Mouse (Mus musculus): ENCODE measurements at regions not wholly inside any gene's neighbourhood (a gene's known extent, or its start where the extent isn't known, plus 50 kb on each side); places are given as distances from the start of the nearest gene placed in this dataset.

DNA sequence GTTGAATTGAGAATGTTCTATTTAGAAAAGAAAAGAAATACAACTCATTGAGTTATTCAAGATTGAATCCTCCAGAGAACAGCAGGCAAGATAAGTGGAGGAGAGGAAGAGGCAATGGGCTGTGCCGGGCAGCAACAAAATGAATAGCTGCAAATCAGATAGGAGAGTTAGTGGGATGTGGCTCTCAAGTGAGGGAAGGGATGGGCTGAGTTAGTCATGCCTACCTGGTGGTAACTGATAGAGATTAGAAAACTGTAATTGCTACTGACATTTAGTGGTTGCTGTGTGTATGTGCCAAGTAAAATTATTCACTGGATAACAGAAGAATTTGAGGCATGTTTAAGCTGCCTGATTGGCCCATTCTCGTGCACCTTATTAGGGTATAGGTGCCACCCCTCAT is 179.3 kb downstream of the Calcrl start:
- no peak for ATAC-seq (replicated peaks; ENCODE audit: insufficient number of reproducible peaks, low FRiP score, low TSS enrichment)
- Histone ChIP-seq H3K9me3 (replicated peaks; ENCODE audit: control insufficient read depth, low read length) (no peaks in the 10 kb centered on the region), H3K27me3 (ENCODE audit: control insufficient read depth, insufficient read depth, low read length) (no peaks in the 10 kb centered on the region), H3K4me1 (ENCODE audit: control insufficient read depth, insufficient read depth, low read length) (0 out of 2 replicates have a peak, but pooled peaks cover 2% of the 10 kb centered on the region), H3K9ac (ENCODE audit: low read depth, low read length) (no peak overlapping the region), H3K4me2 (no peak overlapping the region), H3K4me3 (ENCODE audit: low read depth, low read length) (no peak overlapping the region), H3K36me3 (ENCODE audit: control insufficient read depth, insufficient read depth, low read length) (no peaks in the 10 kb centered on the region), H3K27ac (ENCODE audit: low read depth, low read length) (no peak overlapping the region)
- 52% methylated on average over 2 of the region's 2 CpGs for WGBS (ENCODE audit: insufficient replicate concordance)

- 0 out of 2 replicates have a peak, but pooled peaks cover 2% of the 10 kb centered on the region for H3K4me1 ChIP-seq (ENCODE audit: control insufficient read depth, insufficient read depth, low read length)
- no peak for ATAC-seq (replicated peaks; ENCODE audit: insufficient number of reproducible peaks, low FRiP score, low TSS enrichment)
- H3K36me3 ChIP-seq (ENCODE audit: control insufficient read depth, insufficient read depth, low read length): no peaks in the 10 kb centered on the region
- no peak overlapping the region for H3K9ac ChIP-seq (ENCODE audit: low read depth, low read length)
- H3K27ac ChIP-seq (ENCODE audit: low read depth, low read length): no peak overlapping the region
- H3K4me3 ChIP-seq (ENCODE audit: low read depth, low read length): no peak overlapping the region
- no peaks in the 10 kb centered on the region for H3K9me3 ChIP-seq (replicated peaks; ENCODE audit: control insufficient read depth, low read length)
- H3K4me2 ChIP-seq: no peak overlapping the region
- WGBS (ENCODE audit: insufficient replicate concordance): 61% methylated on average over 2 of the region's 2 CpGs
- H3K27me3 ChIP-seq (ENCODE audit: control insufficient read depth, insufficient read depth, low read length): no peaks in the 10 kb centered on the region
Observed at GRCm38 (mm10) chr2:84246562-84246961, 178.6 kb downstream of the Calcrl start.

DNA sequence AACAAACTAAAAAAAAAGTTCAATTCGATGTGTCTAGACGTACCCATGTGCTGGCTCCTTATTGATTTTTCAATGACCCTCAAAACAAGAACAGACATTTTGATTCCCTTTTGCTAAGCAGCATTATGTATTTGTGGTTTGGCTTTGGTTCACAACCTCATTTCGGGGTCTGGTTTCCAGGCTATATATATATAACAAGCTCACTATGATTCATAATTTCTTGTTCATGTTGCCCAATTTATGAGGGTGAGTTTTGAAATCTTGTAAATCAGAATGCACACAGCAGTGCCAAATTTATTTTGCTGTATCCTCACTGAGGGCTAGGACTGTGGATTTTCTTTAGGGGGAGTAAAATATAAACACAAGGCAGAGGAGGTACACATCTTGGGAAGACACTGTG is 177.0 kb downstream of the Calcrl start:
- H3K27me3 ChIP-seq (ENCODE audit: control insufficient read depth, insufficient read depth, low read length): no peaks in the 10 kb centered on the region
- ATAC-seq (replicated peaks; ENCODE audit: insufficient number of reproducible peaks, low FRiP score, low TSS enrichment): no peak
- no peak overlapping the region for H3K9ac ChIP-seq (ENCODE audit: low read depth, low read length)
- H3K36me3 ChIP-seq (ENCODE audit: control insufficient read depth, insufficient read depth, low read length): no peaks in the 10 kb centered on the region
- WGBS (ENCODE audit: insufficient replicate concordance): 86% methylated on average over 3 of the region's 3 CpGs
- H3K4me1 ChIP-seq (ENCODE audit: control insufficient read depth, insufficient read depth, low read length): 0 out of 2 replicates have a peak, but pooled peaks cover 2% of the 10 kb centered on the region
- no peaks in the 10 kb centered on the region for H3K9me3 ChIP-seq (replicated peaks; ENCODE audit: control insufficient read depth, low read length)
- H3K4me2 ChIP-seq: no peak overlapping the region
- H3K4me3 ChIP-seq (ENCODE audit: low read depth, low read length): no peak overlapping the region
- no peak overlapping the region for H3K27ac ChIP-seq (ENCODE audit: low read depth, low read length)

DNA sequence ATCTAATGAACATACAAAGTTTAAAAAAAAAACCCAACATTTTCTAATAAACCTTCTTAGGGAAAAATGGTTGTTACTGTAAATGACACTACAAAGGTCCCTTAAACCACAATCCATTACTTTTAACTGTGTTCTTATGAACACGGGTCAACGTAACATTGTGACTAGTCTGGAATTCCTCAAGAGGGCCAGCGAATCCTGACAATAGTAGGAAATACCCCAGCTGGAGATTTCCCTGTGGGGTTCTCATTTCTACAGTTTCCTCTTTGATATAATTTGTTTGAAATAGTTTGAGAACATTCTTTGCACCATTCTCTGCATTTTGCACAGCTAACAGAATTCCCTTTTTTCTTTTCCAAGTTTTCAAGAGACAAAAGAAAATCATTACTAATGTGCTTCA is 175.3 kb downstream of the Calcrl start:
- no peaks in the 10 kb centered on the region for H3K9me3 ChIP-seq (replicated peaks; ENCODE audit: control insufficient read depth, low read length)
- WGBS (ENCODE audit: insufficient replicate concordance): 49% methylated on average over 3 of the region's 3 CpGs
- ATAC-seq (replicated peaks; ENCODE audit: insufficient number of reproducible peaks, low FRiP score, low TSS enrichment): no peak
- no peaks in the 10 kb centered on the region for H3K36me3 ChIP-seq (ENCODE audit: control insufficient read depth, insufficient read depth, low read length)
- H3K9ac ChIP-seq (ENCODE audit: low read depth, low read length): no peak overlapping the region
- 0 out of 2 replicates have a peak, but pooled peaks cover 2% of the 10 kb centered on the region for H3K4me1 ChIP-seq (ENCODE audit: control insufficient read depth, insufficient read depth, low read length)
- H3K4me3 ChIP-seq (ENCODE audit: low read depth, low read length): no peak overlapping the region
- H3K4me2 ChIP-seq: no peak overlapping the region
- no peak overlapping the region for H3K27ac ChIP-seq (ENCODE audit: low read depth, low read length)
- H3K27me3 ChIP-seq (ENCODE audit: control insufficient read depth, insufficient read depth, low read length): no peaks in the 10 kb centered on the region

DNA sequence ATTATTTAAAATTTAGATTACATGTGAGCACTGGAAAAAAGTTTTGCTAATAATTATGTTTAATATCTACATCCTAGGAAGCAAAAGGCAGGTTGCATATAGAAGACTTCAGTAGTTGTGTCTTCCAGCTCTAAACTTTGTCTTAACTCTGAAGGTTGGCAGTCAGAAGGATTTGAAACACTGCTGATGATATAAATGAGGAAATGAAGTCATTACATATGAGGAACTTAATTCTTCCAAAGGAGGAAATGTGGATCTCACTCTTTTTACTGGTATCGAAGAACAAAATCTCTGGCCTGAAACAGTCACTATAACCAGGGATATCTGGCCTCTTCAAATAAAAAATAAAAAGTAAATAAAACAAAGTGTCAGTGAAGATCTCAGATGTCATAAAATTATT is 173.1 kb downstream of the Calcrl start:
- H3K4me2 ChIP-seq: no peak overlapping the region

GRCm38 (mm10) chr2:84258339-84259006 is 166.7 kb downstream of the Calcrl start:
- Histone ChIP-seq H3K36me3 (ENCODE audit: control insufficient read depth, insufficient read depth, low read length) (no peaks in the 10 kb centered on the region), H3K4me3 (ENCODE audit: low read depth, low read length) (no peak overlapping the region), H3K4me2 (no peak overlapping the region), H3K27ac (ENCODE audit: low read depth, low read length) (no peak overlapping the region), H3K9ac (ENCODE audit: low read depth, low read length) (no peak overlapping the region), H3K9me3 (replicated peaks; ENCODE audit: control insufficient read depth, low read length) (no peaks in the 10 kb centered on the region), H3K27me3 (ENCODE audit: control insufficient read depth, insufficient read depth, low read length) (no peaks in the 10 kb centered on the region), H3K4me1 (ENCODE audit: control insufficient read depth, insufficient read depth, low read length) (no peaks in the 10 kb centered on the region)
- 84% methylated on average over 2 of the region's 2 CpGs for WGBS (ENCODE audit: insufficient replicate concordance)
- no peak for ATAC-seq (replicated peaks; ENCODE audit: insufficient number of reproducible peaks, low FRiP score, low TSS enrichment)

More for the DNA sequence above, 173.1 kb downstream of the Calcrl start:
- Histone ChIP-seq H3K27ac (ENCODE audit: low read depth, low read length) (no peak overlapping the region), H3K9me3 (replicated peaks; ENCODE audit: control insufficient read depth, low read length) (no peaks in the 10 kb centered on the region), H3K9ac (ENCODE audit: low read depth, low read length) (no peak overlapping the region), H3K4me3 (ENCODE audit: low read depth, low read length) (no peak overlapping the region), H3K4me1 (ENCODE audit: control insufficient read depth, insufficient read depth, low read length) (0 out of 2 replicates have a peak, but pooled peaks cover 2% of the 10 kb centered on the region), H3K36me3 (ENCODE audit: control insufficient read depth, insufficient read depth, low read length) (no peaks in the 10 kb centered on the region), H3K27me3 (ENCODE audit: control insufficient read depth, insufficient read depth, low read length) (no peaks in the 10 kb centered on the region)
- no peak for ATAC-seq (replicated peaks; ENCODE audit: insufficient number of reproducible peaks, low FRiP score, low TSS enrichment)
- WGBS (ENCODE audit: insufficient replicate concordance): 74% methylated on average over 1 of the region's 1 CpGs

DNA sequence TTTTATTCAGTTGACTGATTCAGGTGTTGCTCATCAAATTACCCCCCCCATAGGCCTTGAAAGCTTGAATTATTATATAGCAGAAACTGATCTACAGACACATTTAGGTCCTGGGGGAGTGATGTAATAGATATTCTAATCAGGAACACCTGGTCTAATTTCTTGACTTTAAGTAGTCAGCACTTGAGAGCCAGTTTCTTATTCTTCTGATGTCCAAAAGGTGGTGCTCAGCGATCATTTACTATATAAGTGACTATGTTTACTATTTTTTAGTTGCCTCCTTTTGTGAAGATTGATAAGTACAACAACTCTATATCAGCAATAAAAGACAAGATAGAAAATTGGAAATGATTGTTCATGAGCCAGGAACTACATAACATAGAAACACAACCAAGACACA is 166.0 kb downstream of the Calcrl start:
- WGBS (ENCODE audit: insufficient replicate concordance): 71% methylated on average over 1 of the region's 1 CpGs
- H3K27ac ChIP-seq (ENCODE audit: low read depth, low read length): no peak overlapping the region
- no peak overlapping the region for H3K4me3 ChIP-seq (ENCODE audit: low read depth, low read length)
- H3K27me3 ChIP-seq (ENCODE audit: control insufficient read depth, insufficient read depth, low read length): no peaks in the 10 kb centered on the region
- H3K36me3 ChIP-seq (ENCODE audit: control insufficient read depth, insufficient read depth, low read length): no peaks in the 10 kb centered on the region
- no peak for ATAC-seq (replicated peaks; ENCODE audit: insufficient number of reproducible peaks, low FRiP score, low TSS enrichment)
- no peak overlapping the region for H3K9ac ChIP-seq (ENCODE audit: low read depth, low read length)
- H3K4me1 ChIP-seq (ENCODE audit: control insufficient read depth, insufficient read depth, low read length): 0 out of 2 replicates have a peak, but pooled peaks cover 4% of the 10 kb centered on the region
- no peaks in the 10 kb centered on the region for H3K9me3 ChIP-seq (replicated peaks; ENCODE audit: control insufficient read depth, low read length)
- H3K4me2 ChIP-seq: no peak overlapping the region

DNA sequence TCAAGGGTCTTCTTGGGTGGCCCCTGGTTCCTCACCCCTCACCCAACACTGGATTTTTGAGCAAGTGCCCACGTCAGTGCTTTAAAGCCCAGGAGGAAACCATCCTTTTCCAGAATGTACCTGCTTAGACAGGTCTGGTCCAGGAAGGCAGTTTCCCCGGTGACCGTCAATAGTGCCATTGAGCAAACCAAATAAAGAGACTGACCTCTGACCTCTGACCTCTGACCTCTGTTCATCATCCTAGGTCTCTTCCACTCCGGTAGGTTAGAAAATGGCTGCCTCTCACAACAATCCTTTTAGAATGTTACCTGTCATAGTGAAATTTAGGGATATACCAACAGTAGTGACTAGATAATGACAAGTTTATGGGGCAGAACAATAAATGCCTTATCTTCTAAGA is 164.5 kb downstream of the Calcrl start:
- Histone ChIP-seq H3K27me3 (ENCODE audit: control insufficient read depth, insufficient read depth, low read length) (no peaks in the 10 kb centered on the region), H3K4me2 (no peak overlapping the region), H3K9ac (ENCODE audit: low read depth, low read length) (no peak overlapping the region), H3K9me3 (replicated peaks; ENCODE audit: control insufficient read depth, low read length) (no peaks in the 10 kb centered on the region), H3K36me3 (ENCODE audit: control insufficient read depth, insufficient read depth, low read length) (no peaks in the 10 kb centered on the region), H3K27ac (ENCODE audit: low read depth, low read length) (no peak overlapping the region), H3K4me1 (ENCODE audit: control insufficient read depth, insufficient read depth, low read length) (0 out of 2 replicates have a peak, but pooled peaks cover 4% of the 10 kb centered on the region), H3K4me3 (ENCODE audit: low read depth, low read length) (no peak overlapping the region)
- no peak for ATAC-seq (replicated peaks; ENCODE audit: insufficient number of reproducible peaks, low FRiP score, low TSS enrichment)
- 75% methylated on average over 4 of the region's 4 CpGs for WGBS (ENCODE audit: insufficient replicate concordance)

DNA sequence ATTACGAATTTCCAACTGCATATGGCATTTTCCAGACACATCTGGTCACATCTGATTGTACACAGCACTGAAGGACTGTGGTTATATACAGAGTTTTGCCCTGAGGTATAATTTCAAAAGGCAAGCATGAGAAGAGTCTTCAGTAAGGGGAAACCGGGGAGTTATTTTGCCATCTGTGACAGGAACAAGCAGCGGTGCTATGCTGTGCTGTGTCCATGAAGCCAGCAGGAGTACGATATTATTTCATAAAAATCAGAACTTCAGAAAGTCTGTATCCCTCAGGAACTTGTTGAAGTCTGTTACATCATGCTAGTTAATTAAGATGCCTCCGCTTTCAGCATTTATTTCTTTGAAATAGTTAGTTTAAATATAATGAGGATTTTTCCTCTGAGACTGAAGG is 163.7 kb downstream of the Calcrl start:
- no peak for ATAC-seq (replicated peaks; ENCODE audit: insufficient number of reproducible peaks, low FRiP score, low TSS enrichment)
- H3K27ac ChIP-seq (ENCODE audit: low read depth, low read length): no peak overlapping the region
- no peak overlapping the region for H3K4me3 ChIP-seq (ENCODE audit: low read depth, low read length)
- H3K9ac ChIP-seq (ENCODE audit: low read depth, low read length): no peak overlapping the region
- no peaks in the 10 kb centered on the region for H3K27me3 ChIP-seq (ENCODE audit: control insufficient read depth, insufficient read depth, low read length)
- 0 out of 2 replicates have a peak, but pooled peaks cover 4% of the 10 kb centered on the region for H3K4me1 ChIP-seq (ENCODE audit: control insufficient read depth, insufficient read depth, low read length)
- H3K9me3 ChIP-seq (replicated peaks; ENCODE audit: control insufficient read depth, low read length): no peaks in the 10 kb centered on the region
- no peak overlapping the region for H3K4me2 ChIP-seq
- no peaks in the 10 kb centered on the region for H3K36me3 ChIP-seq (ENCODE audit: control insufficient read depth, insufficient read depth, low read length)
- 85% methylated on average over 5 of the region's 5 CpGs for WGBS (ENCODE audit: insufficient replicate concordance)

Data from heart, embryonic 11.5 days (tissue).